Mouse (Mus musculus) T-helper 2 cell (primary cell): ENCODE data around the gene Sh3bp2.

Source experiments
- in situ Hi-C: fragments of 300-600 bp; cut with MboI, MseI; formaldehyde crosslinking; loops from one replicate; pipeline ENCODE4 v1.15.1; 2025; ENCODE audit warnings: high pct_unique_total_duplicates

Sh3bp2 gene

GRCm38 (mm10) chr5:34608226-34608625, 82.6 kb downstream of the Sh3bp2 start:
- in situ Hi-C loops, result no loop called here

- in situ Hi-C loops, result loop anchor here (10.0 kb wide), 1 partner anchor 605 kb away; no protein-coding TSS in a partner anchor
Observed at GRCm38 (mm10) chr5:34609966-34610365, 84.3 kb downstream of the Sh3bp2 start.
